Mouse (Mus musculus) heart, postnatal 0 days (tissue): ENCODE results near the gene D130043K22Rik.

Source experiments
- CTCF ChIP-seq: IDR thresholded peaks from 2 replicates; pipeline ENCODE4 v1.5.1; 2016; ENCODE audit warnings: antibody characterized with exemption, control low read depth, low read depth
- EP300 ChIP-seq: IDR thresholded peaks from 2 replicates; pipeline ENCODE4 v1.6.1; 2016; ENCODE audit warnings: antibody characterized with exemption, low read depth

GRCm38 (mm10) chr13:24901916-24902315 is 57.0 kb downstream of the D130043K22Rik start:
- TF ChIP-seq CTCF (no peak), EP300 (no peak)
